Mouse (Mus musculus): ENCODE results near the gene Gm39566. TPM values are rescaled to one million over a fixed set of nuclear protein-coding genes. Genes with fewer than 3 reads are reported as not detected.

Gene Gm39566
- polyA plus RNA-seq, 1 experiment, result not detected

DNA sequence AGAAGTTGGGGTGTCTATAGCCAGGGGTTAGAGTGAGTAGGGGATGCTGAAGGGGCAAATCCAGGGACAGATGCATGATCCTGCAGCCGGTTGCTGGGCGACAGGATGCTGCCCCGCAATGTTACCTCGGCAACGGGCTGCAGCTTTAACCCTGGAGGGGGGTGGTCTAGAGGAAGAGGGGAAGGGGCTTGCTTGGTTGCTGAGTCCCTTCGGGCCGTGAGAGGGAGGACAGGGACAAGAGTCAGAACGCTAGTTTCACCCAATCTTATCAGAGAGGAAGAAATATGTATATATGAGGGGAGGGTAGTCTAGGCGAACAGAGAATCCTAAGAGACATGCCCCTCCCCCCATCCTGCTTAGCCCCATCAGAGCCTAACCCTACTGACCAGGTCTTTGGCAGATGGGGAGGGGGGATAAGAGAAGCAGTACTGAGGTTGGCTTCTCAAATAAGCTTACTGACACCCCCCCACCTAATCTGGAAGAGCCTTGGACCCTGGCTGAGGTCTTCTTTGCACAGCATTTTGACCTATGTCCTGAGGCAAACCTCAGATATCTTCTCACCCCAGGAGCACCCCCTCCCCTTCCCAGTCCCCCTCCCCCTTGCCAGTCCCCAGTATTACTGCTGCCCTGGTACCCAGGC is 20.3 kb upstream of the Gm39566 start:
- no peak for DNase-seq (ENCODE audit: low read depth, low spot score)
- 74% methylated on average over 9 of the region's 9 CpGs for WGBS

- no peak for DNase-seq (ENCODE audit: low read depth, low spot score)
- WGBS, result 19% methylated on average over 46 of the region's 48 CpGs
Observed at GRCm38 (mm10) chr11:69834001-69834549, 19.0 kb upstream of the Gm39566 start.

GRCm38 (mm10) chr11:69833554-69833953 is 18.5 kb upstream of the Gm39566 start:
- 70% methylated on average over 8 of the region's 8 CpGs for WGBS
- no peak for DNase-seq (ENCODE audit: low read depth, low spot score)

- WGBS, result 77% methylated on average over 5 of the region's 5 CpGs
- DNase-seq (ENCODE audit: low read depth, low spot score), result no peak
Observed at GRCm38 (mm10) chr11:69828832-69829231, 13.7 kb upstream of the Gm39566 start.

- DNase-seq (ENCODE audit: low read depth, low spot score), result no peak
- WGBS, result 63% methylated on average over 2 of the region's 2 CpGs
Observed at GRCm38 (mm10) chr11:69823456-69823855, 8.4 kb upstream of the Gm39566 start.

GRCm38 (mm10) chr11:69822080-69822479 is 7.0 kb upstream of the Gm39566 start, which contains the start of gene Spem1:
Spem1 (minus strand) TSS chr11:69822180.
- DNase-seq (ENCODE audit: low read depth, low spot score), result no peak
- 82% methylated on average over 3 of the region's 3 CpGs for WGBS

DNA sequence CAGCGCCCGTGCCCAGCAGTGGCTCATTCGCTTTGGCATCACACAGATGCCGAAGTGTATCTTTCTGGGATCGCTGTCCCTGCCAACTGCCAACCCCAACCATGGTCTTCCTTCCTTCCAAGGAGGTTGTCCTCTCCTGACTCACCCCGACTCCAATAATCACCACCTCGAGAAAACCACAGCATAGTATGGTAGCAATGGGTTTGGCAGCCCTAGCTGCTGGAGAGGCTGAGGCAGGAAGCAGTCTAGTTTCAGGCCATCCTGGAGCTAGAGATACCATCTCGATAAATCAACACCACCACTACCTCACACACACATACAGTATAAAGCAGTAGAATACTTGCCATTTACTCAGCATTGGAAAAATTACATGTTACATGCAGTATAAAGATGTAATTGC is 3.8 kb upstream of the Gm39566 start:
- WGBS, result 88% methylated on average over 8 of the region's 8 CpGs
- no peak for DNase-seq (ENCODE audit: low read depth, low spot score)

- no peak for DNase-seq (ENCODE audit: low read depth, low spot score)
- WGBS, result 76% methylated on average over 2 of the region's 2 CpGs
Observed at GRCm38 (mm10) chr11:69818365-69818764, 3.3 kb upstream of the Gm39566 start, which contains the start of gene Spem2. Spem2 (minus strand) TSS chr11:69818465.

DNA sequence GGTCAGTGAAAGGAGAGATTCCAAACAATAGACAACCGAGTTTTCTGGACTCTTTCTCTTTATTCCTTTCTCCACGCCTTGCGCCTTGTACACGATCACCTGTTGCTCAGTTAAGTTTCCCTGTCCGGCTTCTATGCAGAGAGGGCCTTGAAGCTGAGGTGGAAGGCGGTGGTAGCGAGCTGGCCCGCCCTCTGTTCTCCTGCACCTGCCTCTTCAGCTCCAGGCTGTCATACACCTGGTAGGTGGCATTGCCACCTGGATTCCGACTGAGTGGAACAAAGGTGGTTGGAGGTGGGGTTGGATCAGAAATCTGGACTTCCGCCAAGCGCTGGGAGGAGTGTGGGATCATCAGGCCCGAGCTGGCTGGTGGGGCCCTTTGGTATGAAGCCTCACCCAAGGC is 1.4 kb upstream of the Gm39566 start:
- no peak for DNase-seq (ENCODE audit: low read depth, low spot score)
- 37% methylated on average over 12 of the region's 12 CpGs for WGBS

GRCm38 (mm10) chr11:69810280-69810679 is 4.8 kb downstream of the Gm39566 start:
- no peak for DNase-seq (ENCODE audit: low read depth, low spot score)

GRCm38 (mm10) chr11:69807641-69808040 is 7.5 kb downstream of the Gm39566 start:
- DNase-seq (ENCODE audit: low read depth, low spot score), result no peak
- WGBS, result 74% methylated on average over 2 of the region's 2 CpGs

DNA sequence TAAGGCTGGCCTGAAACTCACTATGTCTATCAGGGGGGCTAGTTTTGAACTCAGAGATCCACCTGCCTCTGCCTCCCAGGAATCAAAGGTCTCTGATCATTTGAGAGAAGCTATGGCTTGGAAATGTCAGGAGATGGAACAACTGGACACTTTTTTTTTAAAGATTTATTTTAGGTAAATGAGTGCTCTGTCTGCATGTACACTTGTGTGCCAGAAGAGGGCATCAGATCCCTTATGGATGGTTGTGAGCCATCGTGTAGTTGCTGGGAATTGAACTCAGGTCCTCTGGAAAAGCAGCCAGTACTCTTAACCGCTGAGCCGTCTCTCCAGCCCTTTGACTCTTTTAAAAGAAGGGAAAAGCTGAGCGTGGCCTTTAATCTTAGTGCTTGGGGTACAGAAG is 8.7 kb downstream of the Gm39566 start:
- WGBS, result 92% methylated on average over 4 of the region's 4 CpGs
- no peak for DNase-seq (ENCODE audit: low read depth, low spot score)

DNA sequence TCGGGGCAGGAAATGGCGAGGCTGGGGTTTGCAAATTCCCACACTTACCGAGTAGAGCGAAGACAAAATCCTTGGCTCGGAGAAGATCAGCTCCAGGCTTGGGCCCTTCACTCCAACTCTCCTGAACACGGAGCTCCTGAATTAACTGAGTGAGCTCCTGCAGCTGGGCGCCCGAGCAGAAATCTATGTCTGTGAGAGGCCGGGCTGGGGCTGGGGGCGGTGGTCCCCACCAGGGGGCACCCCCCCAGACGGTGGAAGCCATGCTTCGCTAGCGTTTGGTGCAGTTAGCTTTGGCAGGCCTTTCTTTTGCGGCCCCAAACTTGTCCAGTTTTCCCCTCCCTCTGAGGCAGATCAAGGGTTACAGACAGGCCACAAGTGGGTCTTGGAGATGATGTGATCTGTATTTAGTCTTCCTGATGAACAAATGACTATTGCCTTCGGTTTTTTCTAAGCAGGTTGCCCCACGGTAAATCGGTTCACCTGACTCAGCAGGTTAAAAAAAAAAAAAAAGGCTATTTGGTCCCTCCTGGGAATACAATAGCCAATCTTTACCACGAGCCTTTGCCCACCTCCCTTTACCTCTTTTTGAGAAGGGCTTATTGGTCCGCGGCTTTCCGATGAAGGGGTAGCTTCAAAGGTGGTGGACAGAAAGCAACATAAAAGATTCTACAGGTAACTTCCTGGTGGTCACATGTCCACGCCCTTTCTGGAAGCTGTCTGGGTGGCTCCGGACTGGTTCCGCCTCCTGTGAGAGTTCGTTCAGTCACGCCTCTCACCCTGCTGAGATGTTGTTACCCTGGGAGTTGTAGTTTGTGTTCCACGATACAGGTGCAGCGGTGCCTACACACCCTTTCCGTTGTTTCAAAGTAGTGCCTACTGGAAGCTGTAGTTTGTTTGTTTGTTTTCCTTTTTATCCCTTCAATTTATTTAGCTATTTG is 9.9 kb downstream of the Gm39566 start, which contains the start of gene Tmem102:
Tmem102 (minus strand) TSS at position 653 of the 938 bp plus-strand sequence.
- no peak for DNase-seq (ENCODE audit: low read depth, low spot score)
- WGBS, result 20% methylated on average over 29 of the region's 29 CpGs

- DNase-seq (ENCODE audit: low read depth, low spot score), result no peak
Observed at GRCm38 (mm10) chr11:69804652-69804940, 10.5 kb downstream of the Gm39566 start.

DNA sequence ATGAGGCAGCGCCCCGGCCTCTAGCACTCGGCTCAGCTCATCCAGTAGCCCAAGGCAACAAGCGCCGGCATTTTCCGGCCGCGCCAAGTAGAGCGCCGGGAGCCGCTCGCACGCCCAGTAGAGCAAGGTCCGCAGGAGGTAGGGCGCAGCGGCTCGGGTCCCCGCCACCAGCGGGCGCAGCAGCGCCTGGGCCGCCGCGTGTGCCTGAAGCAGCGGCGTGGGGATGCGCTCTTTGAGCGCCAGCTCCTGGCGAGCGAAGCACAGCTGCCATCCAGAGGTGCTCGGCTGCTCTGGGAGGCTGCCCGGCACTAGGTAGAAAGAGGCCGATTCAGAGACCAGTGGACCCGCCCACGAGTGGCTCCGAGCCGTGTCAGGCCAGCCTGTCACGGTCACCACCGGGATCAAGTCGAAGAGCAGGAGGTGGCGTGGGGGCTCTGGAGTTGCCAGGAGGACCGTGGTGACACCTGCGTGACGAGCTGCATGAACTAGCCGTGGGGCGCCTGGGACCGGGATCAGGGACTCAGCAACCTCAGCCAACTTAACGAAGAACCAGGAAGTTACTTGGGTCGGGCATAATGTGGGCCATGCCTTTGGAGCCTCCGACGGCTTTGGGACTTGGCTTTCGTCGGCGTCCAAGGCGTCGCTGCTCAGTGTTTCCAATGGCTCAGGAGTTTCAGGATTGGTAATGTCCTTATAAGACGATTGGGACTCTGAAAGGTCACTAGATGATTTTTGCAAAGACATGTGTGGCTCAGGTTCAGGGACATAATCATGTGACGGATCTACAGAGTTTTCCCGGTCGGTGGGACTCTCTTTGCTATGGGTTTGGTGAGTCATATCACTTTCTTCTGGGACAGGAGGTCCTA is 11.1 kb downstream of the Gm39566 start:
- DNase-seq (ENCODE audit: low read depth, low spot score), result no peak
- WGBS, result 1% methylated on average over 60 of the region's 60 CpGs

More at GRCm38 (mm10) chr11:69804652-69804940, 10.5 kb downstream of the Gm39566 start:
- 16% methylated on average over 12 of the region's 12 CpGs for WGBS

DNA sequence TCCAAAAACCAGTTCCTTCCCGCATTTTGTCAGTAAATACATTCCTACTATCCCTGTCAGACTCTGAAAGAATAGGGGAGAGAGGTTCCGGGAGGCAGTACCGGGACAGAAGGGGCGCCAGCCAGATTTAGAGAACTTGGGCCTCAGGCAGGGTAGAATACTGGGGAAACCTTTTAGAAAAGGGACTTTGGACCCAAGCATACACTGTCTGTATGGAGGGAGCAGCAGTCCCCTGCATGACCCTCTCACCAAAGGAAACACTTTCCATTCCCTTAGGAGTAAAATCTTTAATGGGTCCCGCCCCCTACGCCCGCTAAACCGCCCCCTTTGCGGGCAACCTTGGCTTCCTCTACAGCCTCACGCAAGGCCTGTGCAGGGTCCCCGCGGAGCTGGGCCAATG is 11.8 kb downstream of the Gm39566 start:
- no peak for DNase-seq (ENCODE audit: low read depth, low spot score)
- 3% methylated on average over 12 of the region's 12 CpGs for WGBS

GRCm38 (mm10) chr11:69802648-69803105 is 12.4 kb downstream of the Gm39566 start:
- WGBS, result 1% methylated on average over 33 of the region's 33 CpGs
- DNase-seq (ENCODE audit: low read depth, low spot score), result no peak

- no peak for DNase-seq (ENCODE audit: low read depth, low spot score)
- 3% methylated on average over 33 of the region's 33 CpGs for WGBS
Observed at GRCm38 (mm10) chr11:69801379-69801977, 13.6 kb downstream of the Gm39566 start, which contains the start of gene Fgf11. Fgf11 (minus strand) TSS chr11:69801857.

Measured in large intestine, adult 2 months (tissue).